12 mouse cellular contexts compared by ENCODE assay signal in genomic region chr3:27205514-27206220, GRCm38 (mm10). TPM values are rescaled to one million over a fixed set of nuclear protein-coding genes. Genes with fewer than 3 reads are reported as not detected.
A peak's percentile ranks its signal among the peaks of the same experiment; 100 is the strongest.
DNase-seq lines count a peak whose midpoint lies in the region; ATAC-seq lines count a peak whose summit lies in the region.
"Had no signal": no experiment of that assay in that cellular context is flagged by ENCODE, and none has a peak within 500 bp of the region (broad histone marks: within the 10 kb centered on the region; RNA-seq: fewer than 3 reads in every experiment).

No protein-coding gene starts in this region.

- DNase-seq in heart, embryonic 10.5 days (ENCODE audit: low spot score), result no peak
- no peak for DNase-seq in heart, postnatal 10 days
- no peak for DNase-seq in kidney, postnatal 14 days
- DNase-seq in NIH3T3 (ENCODE audit: low read depth), result peak; percentile 50
- DNase-seq in testis, postnatal 14 days (ENCODE audit: low spot score), result no peak
- DNase-seq: cerebellum, postnatal 25 days had no signal

- H3K4me1 ChIP-seq in heart, embryonic 10.5 days, result peaks cover 33% of the 10 kb centered on the region
- peaks cover 23% of the 10 kb centered on the region for H3K4me1 ChIP-seq in kidney, embryonic 15.5 days
- H3K4me1 ChIP-seq in intestine, embryonic 15.5 days (replicated peaks), result peaks cover 12% of the 10 kb centered on the region
- H3K4me1 ChIP-seq: midbrain, embryonic 15.5 days; neural tube, embryonic 12.5 days had no signal

- ATAC-seq in kidney, embryonic 15.5 days (replicated peaks; ENCODE audit: low FRiP score), result peak; percentile 57
- ATAC-seq in intestine, embryonic 15.5 days, result peak; percentile 18; the same call in 1 of the 2 replicates
- ATAC-seq in erythroblast, adult 5-6 weeks (replicated peaks; ENCODE audit: low FRiP score, poor library complexity, severe bottlenecking), result no peak
- ATAC-seq: midbrain, embryonic 15.5 days had no signal

- H3K36me3 ChIP-seq in heart, embryonic 10.5 days, result peaks cover 6% of the 10 kb centered on the region; the same call in 1 of the 2 replicates
- no peaks in the 10 kb centered on the region for H3K36me3 ChIP-seq in kidney, embryonic 15.5 days
- H3K36me3 ChIP-seq in intestine, embryonic 15.5 days, result no peaks in the 10 kb centered on the region
- H3K36me3 ChIP-seq: midbrain, embryonic 15.5 days; neural tube, embryonic 12.5 days had no signal

- no peaks in the 10 kb centered on the region for H3K27me3 ChIP-seq in heart, embryonic 10.5 days (ENCODE audit: insufficient read depth, poor library complexity, severe bottlenecking)
- no peaks in the 10 kb centered on the region for H3K27me3 ChIP-seq in kidney, embryonic 15.5 days
- no peaks in the 10 kb centered on the region for H3K27me3 ChIP-seq in intestine, embryonic 15.5 days (replicated peaks)
- H3K27me3 ChIP-seq: midbrain, embryonic 15.5 days; neural tube, embryonic 12.5 days had no signal

- H3K4me2 ChIP-seq in kidney, embryonic 15.5 days, result no peak overlapping the region
- H3K4me2 ChIP-seq in intestine, embryonic 15.5 days (replicated peaks), result no peak overlapping the region
- H3K4me2 ChIP-seq: hindbrain, embryonic 14.5 days; midbrain, embryonic 15.5 days; neural tube, embryonic 12.5 days had no signal

- no peaks in the 10 kb centered on the region for H3K9me3 ChIP-seq in heart, embryonic 10.5 days
- H3K9me3 ChIP-seq in kidney, embryonic 15.5 days (replicated peaks), result no peaks in the 10 kb centered on the region
- no peaks in the 10 kb centered on the region for H3K9me3 ChIP-seq in intestine, embryonic 15.5 days
- H3K9me3 ChIP-seq: midbrain, embryonic 15.5 days; neural tube, embryonic 12.5 days had no signal

- peak overlapping the region; percentile 30 for H3K27ac ChIP-seq in heart, embryonic 10.5 days
- peak overlapping the region; percentile 76 for H3K27ac ChIP-seq in kidney, embryonic 15.5 days
- H3K27ac ChIP-seq in intestine, embryonic 15.5 days, result peak overlapping the region; percentile 41
- H3K27ac ChIP-seq: hindbrain, embryonic 14.5 days; midbrain, embryonic 15.5 days; neural tube, embryonic 12.5 days had no signal

- H3K9ac ChIP-seq in kidney, embryonic 15.5 days, result no peak overlapping the region
- H3K9ac ChIP-seq in intestine, embryonic 15.5 days, result no peak overlapping the region
- H3K9ac ChIP-seq: hindbrain, embryonic 14.5 days; midbrain, embryonic 15.5 days; neural tube, embryonic 12.5 days had no signal

- WGBS in heart, embryonic 10.5 days, result 74% methylated on average over 9 of the region's 9 CpGs
- WGBS in kidney, embryonic 15.5 days, result 43% methylated on average over 9 of the region's 9 CpGs
- WGBS in intestine, embryonic 15.5 days, result 67% methylated on average over 9 of the region's 9 CpGs

- intact Hi-C loops in heart, postnatal 10 days (cut with DNase I), result loop anchor here (2.0 kb wide), 1 partner anchor 15 kb away; no protein-coding TSS in a partner anchor

- H3K4me3 ChIP-seq in heart, embryonic 10.5 days, result no peak overlapping the region
- H3K4me3 ChIP-seq in kidney, embryonic 15.5 days (replicated peaks), result no peak overlapping the region
- H3K4me3 ChIP-seq in intestine, embryonic 15.5 days (replicated peaks), result no peak overlapping the region
- H3K4me3 ChIP-seq: midbrain, embryonic 15.5 days; neural tube, embryonic 12.5 days had no signal

RNA-seq across cellular contexts. Expression of gene Nceh1, which starts 22.9 kb away (rescaled TPM):
- polyA plus RNA-seq in heart, embryonic 10.5 days (2016; fragmentation: Nextera tagmentation; extraction: Ambion mirVana), result 6.9 and 9.9 TPM in 2 replicates
- total RNA-seq in heart, postnatal 10 days (2021), result 100 to 1,000 TPM; 167 TPM
- 15.8 and 16.3 TPM in 2 replicates for polyA plus RNA-seq in kidney, embryonic 15.5 days (2015; fragmentation: Nextera tagmentation; extraction: Ambion mirVana)
- polyA plus RNA-seq in intestine, embryonic 15.5 days (2015; fragmentation: Nextera tagmentation; extraction: Ambion mirVana), result 8.6 and 9.3 TPM in 2 replicates
- 1.7 and 4.0 TPM in 2 replicates for total RNA-seq in erythroblast, adult 5-6 weeks (2015; ENCODE audit: low replicate concordance)
- 5.2 and 5.6 TPM in 2 replicates for total RNA-seq in erythroblast, adult 5-6 weeks (2017; ENCODE audit: low replicate concordance)

RNA-seq across cellular contexts. Expression of gene Ect2, which starts 52.0 kb away (rescaled TPM):
- 59.6 and 66.6 TPM in 2 replicates for polyA plus RNA-seq in heart, embryonic 10.5 days (2016; fragmentation: Nextera tagmentation; extraction: Ambion mirVana)
- 1 to 10 TPM; 9.3 to 9.6 TPM for total RNA-seq in heart, postnatal 10 days (2021)
- 60.9 and 66.7 TPM in 2 replicates for polyA plus RNA-seq in kidney, embryonic 15.5 days (2015; fragmentation: Nextera tagmentation; extraction: Ambion mirVana)
- polyA plus RNA-seq in intestine, embryonic 15.5 days (2015; fragmentation: Nextera tagmentation; extraction: Ambion mirVana), result 42.3 and 52.5 TPM in 2 replicates
- 20.6 and 38.9 TPM in 2 replicates for total RNA-seq in erythroblast, adult 5-6 weeks (2015; ENCODE audit: low replicate concordance)
- total RNA-seq in erythroblast, adult 5-6 weeks (2017; ENCODE audit: low replicate concordance), result 36.3 and 44.5 TPM in 2 replicates
